Mouse (Mus musculus): Measurements from ENCODE around the gene Syt2.
A peak's percentile ranks its signal among the peaks of the same experiment; 100 is the strongest.

Syt2 gene

GRCm38 (mm10) chr1:134646261-134646962 is at the start of gene Syt2:
Gene Syt2, plus strand, starts transcription at chr1:134646677.
- ATAC-seq (ENCODE audit: low TSS enrichment), result peak; percentile 62

- ATAC-seq (ENCODE audit: low TSS enrichment), result no peak
Observed at GRCm38 (mm10) chr1:134597339-134598054, 49.0 kb upstream of the Syt2 start.

- ATAC-seq (ENCODE audit: low TSS enrichment), result no peak
Observed at GRCm38 (mm10) chr1:134604086-134604485, 42.4 kb upstream of the Syt2 start.

- ATAC-seq (ENCODE audit: low TSS enrichment), result no peak
Observed at GRCm38 (mm10) chr1:134605670-134606069, 40.8 kb upstream of the Syt2 start.

- no peak for ATAC-seq (ENCODE audit: low TSS enrichment)
Observed at GRCm38 (mm10) chr1:134606381-134606780, 40.1 kb upstream of the Syt2 start.

GRCm38 (mm10) chr1:134607279-134607678 is 39.2 kb upstream of the Syt2 start:
- ATAC-seq (ENCODE audit: low TSS enrichment), result no peak

GRCm38 (mm10) chr1:134609172-134609571 is 37.3 kb upstream of the Syt2 start:
- no peak for ATAC-seq (ENCODE audit: low TSS enrichment)

GRCm38 (mm10) chr1:134614554-134614953 is 31.9 kb upstream of the Syt2 start:
- ATAC-seq (ENCODE audit: low TSS enrichment), result no peak

GRCm38 (mm10) chr1:134614988-134615387 is 31.5 kb upstream of the Syt2 start:
- no peak for ATAC-seq (ENCODE audit: low TSS enrichment)

GRCm38 (mm10) chr1:134617656-134618055 is 28.8 kb upstream of the Syt2 start:
- ATAC-seq (ENCODE audit: low TSS enrichment), result no peak

- ATAC-seq (ENCODE audit: low TSS enrichment), result peak; percentile 93
Observed at GRCm38 (mm10) chr1:134625325-134625724, 21.2 kb upstream of the Syt2 start.

GRCm38 (mm10) chr1:134629455-134629854 is 17.0 kb upstream of the Syt2 start:
- no peak for ATAC-seq (ENCODE audit: low TSS enrichment)

- ATAC-seq (ENCODE audit: low TSS enrichment), result no peak
Observed at GRCm38 (mm10) chr1:134634296-134634695, 12.2 kb upstream of the Syt2 start.

- no peak for ATAC-seq (ENCODE audit: low TSS enrichment)
Observed at GRCm38 (mm10) chr1:134636245-134636644, 10.2 kb upstream of the Syt2 start.

- no peak for ATAC-seq (ENCODE audit: low TSS enrichment)
Observed at GRCm38 (mm10) chr1:134636684-134637083, 9.8 kb upstream of the Syt2 start.

GRCm38 (mm10) chr1:134638041-134638440 is 8.4 kb upstream of the Syt2 start:
- ATAC-seq (ENCODE audit: low TSS enrichment), result peak; percentile 74

GRCm38 (mm10) chr1:134638522-134638921 is 8.0 kb upstream of the Syt2 start:
- ATAC-seq (ENCODE audit: low TSS enrichment), result peak; percentile 21; the same call in 1 of the 2 replicates

GRCm38 (mm10) chr1:134639460-134639859 is 7.0 kb upstream of the Syt2 start:
- peak; percentile 21 for ATAC-seq (ENCODE audit: low TSS enrichment)

- ATAC-seq (ENCODE audit: low TSS enrichment), result no peak
Observed at GRCm38 (mm10) chr1:134641507-134641906, 5.0 kb upstream of the Syt2 start.

GRCm38 (mm10) chr1:134643702-134644101 is 2.8 kb upstream of the Syt2 start:
- ATAC-seq (ENCODE audit: low TSS enrichment), result no peak

- ATAC-seq (ENCODE audit: low TSS enrichment), result no peak
Observed at GRCm38 (mm10) chr1:134645408-134646200, 873 bp upstream of the Syt2 start.

- no peak for ATAC-seq (ENCODE audit: low TSS enrichment)
Observed at GRCm38 (mm10) chr1:134646963-134647282, 446 bp downstream of the Syt2 start.

GRCm38 (mm10) chr1:134647591-134647990 is 1.1 kb downstream of the Syt2 start:
- ATAC-seq (ENCODE audit: low TSS enrichment), result no peak

All from frontal cortex, adult (tissue).